Mouse (Mus musculus) forebrain, postnatal 0 days (tissue): ENCODE data around the gene Swsap1. TPM values are rescaled to one million over a fixed set of nuclear protein-coding genes. Genes with fewer than 3 reads are reported as not detected.

Experiments used
- ATAC-seq: fragments of 200-750 bp; cut with Nextera tagmentation; 2 replicates; pipeline ENCODE4 v1.8.0; 2017; ENCODE audit warnings: mild to moderate bottlenecking, moderate library complexity
- DNase-seq: peaks from one replicate; pipeline ENCODE4 v3.0.0-alpha.2; 2015
- H3K27ac ChIP-seq: fragments of 300-500 bp; sonication (generic); 2 replicates; pipeline ENCODE4 v1.5.1; 2014; ENCODE audit warnings: low read depth, mild to moderate bottlenecking, antibody characterized with exemption, low read length, moderate library complexity, mixed read lengths
- H3K27me3 ChIP-seq: fragments of 300-500 bp; sonication (generic); 2 replicates; pipeline ENCODE4 v1.6.1; 2014; ENCODE audit warnings: mild to moderate bottlenecking, low read length, mixed read lengths; ENCODE audit not compliant: insufficient read depth
- H3K36me3 ChIP-seq: fragments of 300-500 bp; sonication (generic); 2 replicates; pipeline ENCODE4 v1.6.1; 2014; ENCODE audit warnings: mild to moderate bottlenecking, moderate library complexity; ENCODE audit not compliant: insufficient read depth
- H3K4me1 ChIP-seq: fragments of 300-500 bp; sonication (generic); 2 replicates; pipeline ENCODE4 v1.6.1; 2014; ENCODE audit warnings: antibody characterized with exemption; ENCODE audit not compliant: insufficient read depth
- H3K4me2 ChIP-seq: fragments of 300-500 bp; sonication (generic); 2 replicates; pipeline ENCODE4 v1.6.1; 2014; ENCODE audit warnings: low read depth, mild to moderate bottlenecking, moderate library complexity
- H3K4me3 ChIP-seq: fragments of 300-500 bp; sonication (generic); 2 replicates; pipeline ENCODE4 v1.5.1; 2014; ENCODE audit warnings: low read depth, low read length, mixed read lengths
- H3K9ac ChIP-seq: fragments of 300-500 bp; sonication (generic); 2 replicates; pipeline ENCODE4 v1.6.1; 2014; ENCODE audit warnings: mild to moderate bottlenecking
- H3K9me3 ChIP-seq: fragments of 300-500 bp; sonication (generic); 2 replicates; pipeline ENCODE4 v1.6.1; 2016; ENCODE audit warnings: low read length
- CTCF ChIP-seq: sonication (generic); IDR thresholded peaks from 2 replicates; pipeline ENCODE4 v1.5.1; 2016; ENCODE audit warnings: antibody characterized with exemption, control low read depth, low read depth
- WGBS: fragments of 180-500 bp; shearing (Covaris S2); extraction: QIAGEN DNeasy Blood & Tissue Kit; methylation state at CpG from one replicate; pipeline ENCODE4 v1.1.7; 2014; 5-methylcytosine and 5-hydroxymethylcytosine counted together
- polyA plus RNA-seq: library from polyadenylated mRNA; unstranded; fragments of >200 nt; fragmentation: Nextera tagmentation; extraction: Ambion mirVana; gene quantifications from 2 replicates; pipeline ENCODE4 v1.2.1, GENCODE M21; 2015
- total RNA-seq: library from RNA; depleted of rRNA; stranded (reverse); fragments of >200 nt; gene quantifications from 2 replicates; pipeline ENCODE4 v1.2.3, GENCODE M21; 2014

Gene Swsap1
- total and polyA plus RNA-seq, 2 experiments from 2014 or later = 7.3 to 37.7 TPM

GRCm38 (mm10) chr9:21954635-21955034, 920 bp upstream of the Swsap1 start:
- no peak for TF ChIP-seq CTCF
- Histone ChIP-seq H3K27ac (no peak overlapping the region), H3K4me1 (peaks cover 17% of the 10 kb centered on the region), H3K27me3 (no peaks in the 10 kb centered on the region), H3K4me3 (no peak overlapping the region), H3K36me3 (no peaks in the 10 kb centered on the region; the same call in 1 of the 2 replicates), H3K4me2 (no peak overlapping the region; the same call in 1 of the 2 replicates), H3K9ac (no peak overlapping the region), H3K9me3 (no peaks in the 10 kb centered on the region)
- ATAC-seq (no peak), DNase-seq (no peak)
- WGBS = 71% methylated on average over 3 of the region's 3 CpGs

GRCm38 (mm10) chr9:21955225-21955569, 358 bp upstream of the Swsap1 start:
- Histone ChIP-seq H3K27me3 (peaks cover 3% of the 10 kb centered on the region; the same call in 1 of the 2 replicates), H3K9me3 (no peaks in the 10 kb centered on the region), H3K4me1 (peaks cover 17% of the 10 kb centered on the region), H3K4me2 (peak overlapping the region; percentile 65), H3K4me3 (peak overlapping the region; percentile 58), H3K9ac (peak overlapping the region; percentile 83), H3K36me3 (no peaks in the 10 kb centered on the region; the same call in 1 of the 2 replicates), H3K27ac (peak overlapping the region; percentile 96)
- WGBS = 2% methylated on average over 18 of the region's 18 CpGs
- DNase-seq (no peak), ATAC-seq (peak; percentile 28)
- TF ChIP-seq CTCF = peak; percentile 49

- no peak for ATAC-seq
- WGBS = 87% methylated on average over 5 of the region's 5 CpGs
These were observed 2.8 kb downstream of the Swsap1 start for GRCm38 (mm10) chr9:21958372-21958771.

GRCm38 (mm10) chr9:21959244-21959643, 3.7 kb downstream of the Swsap1 start:
- H3K4me2 ChIP-seq = no peak overlapping the region
- DNase-seq (no peak), ATAC-seq (no peak)
- H3K27ac ChIP-seq = no peak overlapping the region
- H3K4me3 ChIP-seq = no peak overlapping the region
- TF ChIP-seq CTCF = no peak
- H3K4me1 ChIP-seq = peaks cover 16% of the 10 kb centered on the region
- no peak overlapping the region for H3K9ac ChIP-seq
- H3K9me3 ChIP-seq = no peaks in the 10 kb centered on the region
- 89% methylated on average over 7 of the region's 7 CpGs for WGBS
- peaks cover 25% of the 10 kb centered on the region for H3K27me3 ChIP-seq
- no peaks in the 10 kb centered on the region; the same call in 1 of the 2 replicates for H3K36me3 ChIP-seq

More at GRCm38 (mm10) chr9:21958372-21958771, 2.8 kb downstream of the Swsap1 start:
- no peak for DNase-seq
- no peak for TF ChIP-seq CTCF
- H3K36me3 ChIP-seq = no peaks in the 10 kb centered on the region; the same call in 1 of the 2 replicates
- peaks cover 21% of the 10 kb centered on the region for H3K4me1 ChIP-seq
- H3K27ac ChIP-seq = no peak overlapping the region
- H3K4me3 ChIP-seq = no peak overlapping the region
- no peak overlapping the region for H3K4me2 ChIP-seq
- no peak overlapping the region for H3K9ac ChIP-seq
- no peaks in the 10 kb centered on the region for H3K9me3 ChIP-seq
- H3K27me3 ChIP-seq = peaks cover 24% of the 10 kb centered on the region

- no peak overlapping the region for H3K27ac ChIP-seq
- H3K27me3 ChIP-seq = peaks cover 25% of the 10 kb centered on the region
- no peaks in the 10 kb centered on the region for H3K9me3 ChIP-seq
- no peaks in the 10 kb centered on the region; the same call in 1 of the 2 replicates for H3K36me3 ChIP-seq
- H3K9ac ChIP-seq = no peak overlapping the region
- H3K4me1 ChIP-seq = peaks cover 9% of the 10 kb centered on the region; the same call in 1 of the 2 replicates
- no peak for TF ChIP-seq CTCF
- no peak overlapping the region for H3K4me3 ChIP-seq
- H3K4me2 ChIP-seq = no peak overlapping the region
- no peak for ATAC-seq
- WGBS = 52% methylated on average over 9 of the region's 9 CpGs
- DNase-seq = no peak
These were observed 4.6 kb downstream of the Swsap1 start for GRCm38 (mm10) chr9:21960135-21960534.

- Histone ChIP-seq H3K4me3 (no peak overlapping the region), H3K4me1 (peaks cover 8% of the 10 kb centered on the region; the same call in 1 of the 2 replicates), H3K27me3 (peaks cover 25% of the 10 kb centered on the region), H3K27ac (no peak overlapping the region), H3K9ac (no peak overlapping the region), H3K4me2 (no peak overlapping the region), H3K36me3 (no peaks in the 10 kb centered on the region; the same call in 1 of the 2 replicates), H3K9me3 (no peaks in the 10 kb centered on the region)
- no peak for DNase-seq
- TF ChIP-seq CTCF = no peak
- WGBS = 14% methylated on average over 26 of the region's 26 CpGs
- no peak for ATAC-seq
These were observed 5.1 kb downstream of the Swsap1 start for GRCm38 (mm10) chr9:21960558-21961208.

- H3K9me3 ChIP-seq = no peaks in the 10 kb centered on the region
- H3K27ac ChIP-seq = no peak overlapping the region
- WGBS = 1% methylated on average over 35 of the region's 35 CpGs
- no peak overlapping the region for H3K9ac ChIP-seq
- peak overlapping the region; percentile 38 for H3K4me3 ChIP-seq
- peaks cover 25% of the 10 kb centered on the region for H3K27me3 ChIP-seq
- H3K36me3 ChIP-seq = no peaks in the 10 kb centered on the region; the same call in 1 of the 2 replicates
- DNase-seq = no peak
- no peak for TF ChIP-seq CTCF
- H3K4me2 ChIP-seq = peak overlapping the region; percentile 72
- ATAC-seq = no peak
- peaks cover 5% of the 10 kb centered on the region; the same call in 1 of the 2 replicates for H3K4me1 ChIP-seq
These were observed 5.9 kb downstream of the Swsap1 start for GRCm38 (mm10) chr9:21961366-21961980.
